Mouse (Mus musculus): ENCODE results near the gene Tmbim1. TPM values are rescaled to one million over a fixed set of nuclear protein-coding genes. Genes with fewer than 3 reads are reported as not detected.
A peak's percentile ranks its signal among the peaks of the same experiment; 100 is the strongest.

Tmbim1 gene
- polyA plus RNA-seq, 1 experiment from 2014 or later = 18.5 TPM

- ATAC-seq (no peak), DNase-seq (no peak)
- peaks cover 3% of the 10 kb centered on the region for H3K4me1 ChIP-seq (ENCODE audit: insufficient read depth)
- TF ChIP-seq EP300 (IDR thresholded peaks at IDR 0.05; ENCODE audit: low read depth) (no peak), CTCF (IDR thresholded peaks at IDR 0.05; ENCODE audit: low read depth) (no peak)
- 59% methylated on average over 8 of the region's 8 CpGs for WGBS (ENCODE audit: insufficient replicate concordance)
- no peak overlapping the region for H3K27ac ChIP-seq (ENCODE audit: low read depth)
- H3K27me3 ChIP-seq (ENCODE audit: insufficient read depth, low read length) = no peaks in the 10 kb centered on the region
- no peak overlapping the region for H3K4me2 ChIP-seq (ENCODE audit: low read depth, low read length)
- H3K9me3 ChIP-seq (ENCODE audit: low read length) = no peaks in the 10 kb centered on the region
- H3K9ac ChIP-seq (replicated peaks) = no peak overlapping the region
- H3K36me3 ChIP-seq (replicated peaks; ENCODE audit: insufficient read depth, low read length) = peaks cover 25% of the 10 kb centered on the region
- H3K4me3 ChIP-seq (ENCODE audit: low read depth, low read length) = no peak overlapping the region
Measured at GRCm38 (mm10) chr1:74277883-74278537, 27.4 kb downstream of the Tmbim1 start.

- peaks cover 3% of the 10 kb centered on the region for H3K4me1 ChIP-seq (ENCODE audit: insufficient read depth)
- 65% methylated on average over 6 of the region's 6 CpGs for WGBS (ENCODE audit: insufficient replicate concordance)
- no peaks in the 10 kb centered on the region for H3K9me3 ChIP-seq (ENCODE audit: low read length)
- ATAC-seq (no peak), DNase-seq (no peak)
- TF ChIP-seq CTCF (IDR thresholded peaks at IDR 0.05; ENCODE audit: low read depth) (no peak), EP300 (IDR thresholded peaks at IDR 0.05; ENCODE audit: low read depth) (no peak)
- no peak overlapping the region for H3K27ac ChIP-seq (ENCODE audit: low read depth)
- no peak overlapping the region for H3K9ac ChIP-seq (replicated peaks)
- no peak overlapping the region for H3K4me2 ChIP-seq (ENCODE audit: low read depth, low read length)
- H3K36me3 ChIP-seq (replicated peaks; ENCODE audit: insufficient read depth, low read length) = peaks cover 21% of the 10 kb centered on the region
- H3K27me3 ChIP-seq (ENCODE audit: insufficient read depth, low read length) = no peaks in the 10 kb centered on the region
- H3K4me3 ChIP-seq (ENCODE audit: low read depth, low read length) = no peak overlapping the region
Measured at GRCm38 (mm10) chr1:74277041-74277440, 28.4 kb downstream of the Tmbim1 start.

GRCm38 (mm10) chr1:74275015-74275414 is 30.4 kb downstream of the Tmbim1 start:
- Histone ChIP-seq H3K9me3 (ENCODE audit: low read length) (no peaks in the 10 kb centered on the region), H3K4me1 (ENCODE audit: insufficient read depth) (peaks cover 3% of the 10 kb centered on the region), H3K4me2 (ENCODE audit: low read depth, low read length) (no peak overlapping the region), H3K4me3 (ENCODE audit: low read depth, low read length) (no peak overlapping the region), H3K36me3 (replicated peaks; ENCODE audit: insufficient read depth, low read length) (peaks cover 2% of the 10 kb centered on the region; the same call in 1 of the 2 replicates), H3K27ac (ENCODE audit: low read depth) (0 out of 2 replicates have a peak overlapping the region, but pooled peaks have one; percentile 11), H3K9ac (replicated peaks) (no peak overlapping the region), H3K27me3 (ENCODE audit: insufficient read depth, low read length) (no peaks in the 10 kb centered on the region)
- no peak for TF ChIP-seq CTCF (IDR thresholded peaks at IDR 0.05; ENCODE audit: low read depth)
- no peak for TF ChIP-seq EP300 (IDR thresholded peaks at IDR 0.05; ENCODE audit: low read depth)
- DNase-seq (no peak), ATAC-seq (peak; percentile 43)
- WGBS (ENCODE audit: insufficient replicate concordance) = 23% methylated on average over 9 of the region's 9 CpGs

- WGBS (ENCODE audit: insufficient replicate concordance) = 67% methylated on average over 4 of the region's 4 CpGs
- no peak for DNase-seq
Measured at GRCm38 (mm10) chr1:74271659-74272058, 33.8 kb downstream of the Tmbim1 start.

GRCm38 (mm10) chr1:74268750-74269149 is 36.7 kb downstream of the Tmbim1 start:
- H3K36me3 ChIP-seq (replicated peaks; ENCODE audit: insufficient read depth, low read length) = peaks cover 48% of the 10 kb centered on the region

More at GRCm38 (mm10) chr1:74271659-74272058, 33.8 kb downstream of the Tmbim1 start:
- Histone ChIP-seq H3K27ac (ENCODE audit: low read depth) (no peak overlapping the region), H3K9me3 (ENCODE audit: low read length) (no peaks in the 10 kb centered on the region), H3K4me2 (ENCODE audit: low read depth, low read length) (no peak overlapping the region), H3K4me1 (ENCODE audit: insufficient read depth) (peaks cover 3% of the 10 kb centered on the region), H3K4me3 (ENCODE audit: low read depth, low read length) (no peak overlapping the region), H3K27me3 (ENCODE audit: insufficient read depth, low read length) (no peaks in the 10 kb centered on the region), H3K9ac (replicated peaks) (no peak overlapping the region), H3K36me3 (replicated peaks; ENCODE audit: insufficient read depth, low read length) (peaks cover 23% of the 10 kb centered on the region)
- ATAC-seq = no peak
- no peak for TF ChIP-seq EP300 (IDR thresholded peaks at IDR 0.05; ENCODE audit: low read depth)
- TF ChIP-seq CTCF (IDR thresholded peaks at IDR 0.05; ENCODE audit: low read depth) = no peak

GRCm38 (mm10) chr1:74262510-74262909 is 42.9 kb downstream of the Tmbim1 start:
- no peak for TF ChIP-seq EP300 (IDR thresholded peaks at IDR 0.05; ENCODE audit: low read depth)
- no peak for TF ChIP-seq CTCF (IDR thresholded peaks at IDR 0.05; ENCODE audit: low read depth)
- Histone ChIP-seq H3K27ac (ENCODE audit: low read depth) (no peak overlapping the region), H3K4me3 (ENCODE audit: low read depth, low read length) (no peak overlapping the region), H3K4me2 (ENCODE audit: low read depth, low read length) (no peak overlapping the region), H3K36me3 (replicated peaks; ENCODE audit: insufficient read depth, low read length) (peaks cover 79% of the 10 kb centered on the region), H3K4me1 (ENCODE audit: insufficient read depth) (no peaks in the 10 kb centered on the region), H3K27me3 (ENCODE audit: insufficient read depth, low read length) (no peaks in the 10 kb centered on the region), H3K9me3 (ENCODE audit: low read length) (no peaks in the 10 kb centered on the region), H3K9ac (replicated peaks) (no peak overlapping the region)
- DNase-seq (no peak), ATAC-seq (no peak)
- 73% methylated on average over 6 of the region's 6 CpGs for WGBS (ENCODE audit: insufficient replicate concordance)

More at GRCm38 (mm10) chr1:74268750-74269149, 36.7 kb downstream of the Tmbim1 start:
- Histone ChIP-seq H3K9ac (replicated peaks) (no peak overlapping the region), H3K4me1 (ENCODE audit: insufficient read depth) (no peaks in the 10 kb centered on the region), H3K9me3 (ENCODE audit: low read length) (no peaks in the 10 kb centered on the region), H3K4me3 (ENCODE audit: low read depth, low read length) (no peak overlapping the region), H3K27me3 (ENCODE audit: insufficient read depth, low read length) (no peaks in the 10 kb centered on the region), H3K27ac (ENCODE audit: low read depth) (no peak overlapping the region), H3K4me2 (ENCODE audit: low read depth, low read length) (no peak overlapping the region)
- DNase-seq = no peak
- no peak for TF ChIP-seq EP300 (IDR thresholded peaks at IDR 0.05; ENCODE audit: low read depth)
- TF ChIP-seq CTCF (IDR thresholded peaks at IDR 0.05; ENCODE audit: low read depth) = peak; percentile 33; the same call in 1 of the 2 replicates
- ATAC-seq = no peak
- WGBS (ENCODE audit: insufficient replicate concordance) = 77% methylated on average over 8 of the region's 8 CpGs

Measured in liver, postnatal 0 days (tissue).